In the genomic region with DNA sequence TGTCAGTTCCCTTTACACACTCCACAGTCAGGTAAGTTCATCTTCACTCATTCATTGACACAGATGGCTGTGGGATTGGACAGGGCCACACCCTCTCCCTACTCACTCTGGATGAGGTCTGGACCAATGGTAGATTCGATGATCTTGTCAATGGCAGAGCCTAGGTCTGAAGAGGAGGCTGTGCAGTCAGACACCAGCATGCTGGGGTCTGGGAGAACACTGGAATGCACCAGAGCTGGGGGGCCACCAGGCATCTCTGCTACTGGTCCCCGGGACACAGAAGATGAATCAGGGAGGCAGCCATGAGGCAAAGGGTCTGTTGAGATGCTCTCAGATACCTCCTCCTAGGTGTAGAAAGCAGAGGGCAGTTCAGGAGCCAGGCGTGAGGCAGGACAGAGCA, we compare ENCODE assay signal across 12 mouse cellular contexts. TPM values are rescaled to one million over a fixed set of nuclear protein-coding genes. Genes with fewer than 3 reads are reported as not detected.
DNase-seq lines count a peak whose midpoint lies in the region; ATAC-seq and TF ChIP-seq lines count a peak whose summit lies in the region.
"Had no signal": no experiment of that assay in that cellular context is flagged by ENCODE, and none has a peak within 500 bp of the region (broad histone marks: within the 10 kb centered on the region; RNA-seq: fewer than 3 reads in every experiment).

No protein-coding gene starts in this region.

- H3K9ac ChIP-seq in lung, embryonic 14.5 days = no peak overlapping the region
- 0 out of 2 replicates have a peak overlapping the region, but pooled peaks have one; percentile 7 for H3K9ac ChIP-seq in hindbrain, embryonic 15.5 days
- no peak overlapping the region for H3K9ac ChIP-seq in midbrain, embryonic 15.5 days
- H3K9ac ChIP-seq: embryonic facial prominence, embryonic 15.5 days had no signal

- H3K4me3 ChIP-seq in lung, embryonic 14.5 days (ENCODE audit: low read depth, low read length) = 0 out of 2 replicates have a peak overlapping the region, but pooled peaks have one; percentile 4
- H3K4me3 ChIP-seq in hindbrain, embryonic 15.5 days = no peak overlapping the region
- H3K4me3 ChIP-seq in midbrain, embryonic 15.5 days = no peak overlapping the region

- H3K27me3 ChIP-seq in lung, embryonic 14.5 days (ENCODE audit: insufficient read depth, low read length) = no peaks in the 10 kb centered on the region
- H3K27me3 ChIP-seq in hindbrain, embryonic 15.5 days = no peaks in the 10 kb centered on the region
- H3K27me3 ChIP-seq in midbrain, embryonic 15.5 days (replicated peaks) = no peaks in the 10 kb centered on the region
- H3K27me3 ChIP-seq: embryonic facial prominence, embryonic 15.5 days had no signal

- WGBS in lung, embryonic 14.5 days = 88% methylated on average over 3 of the region's 3 CpGs
- 97% methylated on average over 3 of the region's 3 CpGs for WGBS in hindbrain, embryonic 15.5 days
- over 99% methylated on average over 3 of the region's 3 CpGs for WGBS in midbrain, embryonic 15.5 days

- intact Hi-C loops in heart, postnatal 14 days (cut with DNase I) = no loop called here

- H3K36me3 ChIP-seq in lung, embryonic 14.5 days (ENCODE audit: insufficient read depth) = peaks cover 54% of the 10 kb centered on the region
- H3K36me3 ChIP-seq in hindbrain, embryonic 15.5 days = peaks cover 49% of the 10 kb centered on the region
- peaks cover 48% of the 10 kb centered on the region for H3K36me3 ChIP-seq in midbrain, embryonic 15.5 days (replicated peaks)

- peak; percentile 92 for DNase-seq in heart, adult 11 months
- no peak for DNase-seq in heart, postnatal 14 days
- no peak for DNase-seq in lung, embryonic 14.5 days
- no peak for DNase-seq in lung, postnatal 36 days
- DNase-seq in frontal cortex, postnatal 10 days (ENCODE audit: low spot score in 2 of 2) = no peak
- no peak for DNase-seq in natural killer cell, adult 2 months (ENCODE audit: low spot score in 2 of 2)
- DNase-seq: cerebellum, adult 18-20 months had no signal

- H3K27ac ChIP-seq in lung, embryonic 14.5 days (ENCODE audit: low read depth) = no peak overlapping the region
- no peak overlapping the region for H3K27ac ChIP-seq in hindbrain, embryonic 15.5 days (replicated peaks)
- H3K27ac ChIP-seq in midbrain, embryonic 15.5 days = no peak overlapping the region
- H3K27ac ChIP-seq: embryonic facial prominence, embryonic 15.5 days; liver, embryonic 14.5 days had no signal

- no peak for TF ChIP-seq CTCF in lung, embryonic 14.5 days (IDR thresholded peaks at IDR 0.05; ENCODE audit: low read depth)

- H3K4me2 ChIP-seq in lung, embryonic 14.5 days = peak overlapping the region; percentile 81
- H3K4me2 ChIP-seq in hindbrain, embryonic 15.5 days = peak overlapping the region; percentile 93; the same call in 1 of the 2 replicates
- peak overlapping the region; percentile 88 for H3K4me2 ChIP-seq in midbrain, embryonic 15.5 days

- H3K4me1 ChIP-seq in lung, embryonic 14.5 days (ENCODE audit: insufficient read depth) = 0 out of 2 replicates have a peak, but pooled peaks cover 6% of the 10 kb centered on the region
- H3K4me1 ChIP-seq in hindbrain, embryonic 15.5 days (replicated peaks) = peaks cover 24% of the 10 kb centered on the region
- peaks cover 23% of the 10 kb centered on the region for H3K4me1 ChIP-seq in midbrain, embryonic 15.5 days

- H3K9me3 ChIP-seq in lung, embryonic 14.5 days (ENCODE audit: low read depth, low read length) = no peaks in the 10 kb centered on the region
- no peaks in the 10 kb centered on the region for H3K9me3 ChIP-seq in hindbrain, embryonic 15.5 days
- H3K9me3 ChIP-seq in midbrain, embryonic 15.5 days = 0 out of 2 replicates have a peak, but pooled peaks cover 3% of the 10 kb centered on the region

- ATAC-seq in lung, embryonic 14.5 days (ENCODE audit: insufficient read depth) = no peak
- ATAC-seq in hindbrain, embryonic 15.5 days (ENCODE audit: low FRiP score, low read depth) = no peak
- no peak for ATAC-seq in midbrain, embryonic 15.5 days (replicated peaks)

RNA-seq across cellular contexts. Expression of gene Zfp335, which starts 2.5 kb away (rescaled TPM):
- total RNA-seq in heart, postnatal 14 days (2021) = 10 to 100 TPM; 10.7 to 10.8 TPM
- 14.8 and 15.8 TPM in 2 replicates for polyA plus RNA-seq in lung, embryonic 14.5 days (2014; fragmentation: Nextera tagmentation; extraction: Ambion mirVana)
- polyA plus RNA-seq in hindbrain, embryonic 15.5 days (2015; fragmentation: Nextera tagmentation; extraction: Ambion mirVana) = 13.7 and 18.3 TPM in 2 replicates
- 17.8 and 18.9 TPM in 2 replicates for polyA plus RNA-seq in midbrain, embryonic 15.5 days (2015; fragmentation: Nextera tagmentation; extraction: Ambion mirVana)

RNA-seq across cellular contexts. Expression of gene Pcif1, which starts 30.0 kb away (rescaled TPM):
- 10 to 100 TPM; 33.0 to 33.6 TPM for total RNA-seq in heart, postnatal 14 days (2021)
- polyA plus RNA-seq in lung, embryonic 14.5 days (2014; fragmentation: Nextera tagmentation; extraction: Ambion mirVana) = 76.9 and 83.0 TPM in 2 replicates
- 78.5 and 81.7 TPM in 2 replicates for polyA plus RNA-seq in hindbrain, embryonic 15.5 days (2015; fragmentation: Nextera tagmentation; extraction: Ambion mirVana)
- polyA plus RNA-seq in midbrain, embryonic 15.5 days (2015; fragmentation: Nextera tagmentation; extraction: Ambion mirVana) = 85.3 and 93.1 TPM in 2 replicates

RNA-seq across cellular contexts. Expression of gene Mmp9, which starts 31.5 kb away (rescaled TPM):
- total RNA-seq in heart, postnatal 14 days (2021) = under 1 TPM; 0.43 to 0.63 TPM
- polyA plus RNA-seq in lung, embryonic 14.5 days (2014; fragmentation: Nextera tagmentation; extraction: Ambion mirVana) = 0.24 and 0.25 TPM in 2 replicates
- 27.0 and 37.2 TPM in 2 replicates for polyA plus RNA-seq in hindbrain, embryonic 15.5 days (2015; fragmentation: Nextera tagmentation; extraction: Ambion mirVana)
- 28.9 and 34.3 TPM in 2 replicates for polyA plus RNA-seq in midbrain, embryonic 15.5 days (2015; fragmentation: Nextera tagmentation; extraction: Ambion mirVana)

RNA-seq across cellular contexts. Expression of gene Slc12a5, which starts 51.5 kb away (rescaled TPM):
- under 1 TPM; 0.73 to 0.91 TPM for total RNA-seq in heart, postnatal 14 days (2021)
- 0.57 and 1.6 TPM in 2 replicates for polyA plus RNA-seq in lung, embryonic 14.5 days (2014; fragmentation: Nextera tagmentation; extraction: Ambion mirVana)
- 55.2 and 60.5 TPM in 2 replicates for polyA plus RNA-seq in hindbrain, embryonic 15.5 days (2015; fragmentation: Nextera tagmentation; extraction: Ambion mirVana)
- polyA plus RNA-seq in midbrain, embryonic 15.5 days (2015; fragmentation: Nextera tagmentation; extraction: Ambion mirVana) = 63.8 and 64.0 TPM in 2 replicates

RNA-seq across cellular contexts. Expression of gene Pltp, which starts 51.6 kb away (rescaled TPM):
- 10 to 100 TPM; 43.7 to 58.5 TPM for total RNA-seq in heart, postnatal 14 days (2021)
- 122 and 126 TPM in 2 replicates for polyA plus RNA-seq in lung, embryonic 14.5 days (2014; fragmentation: Nextera tagmentation; extraction: Ambion mirVana)
- 123 and 129 TPM in 2 replicates for polyA plus RNA-seq in hindbrain, embryonic 15.5 days (2015; fragmentation: Nextera tagmentation; extraction: Ambion mirVana)
- 105 and 121 TPM in 2 replicates for polyA plus RNA-seq in midbrain, embryonic 15.5 days (2015; fragmentation: Nextera tagmentation; extraction: Ambion mirVana)
- total RNA-seq: granulocyte monocyte progenitor cell, adult 5-6 weeks had no signal

Comparison
In these comparisons a context has a peak if more than half of its experiments do, and no peak if none do; other contexts are left out.
1. RNA of gene Mmp9, which starts 31.5 kb away (polyA plus RNA-seq): 27.0 to 37.2 TPM in hindbrain, embryonic 15.5 days and 28.9 to 34.3 TPM in midbrain, embryonic 15.5 days; 0.24 to 0.25 TPM in lung, embryonic 14.5 days; every median in the first group is over 10 times any median in the second.
2. Peak in every context shown above with its lines, with median percentiles within 50 percentile points of each other: H3K4me2 ChIP-seq.